Mouse (Mus musculus) forebrain, embryonic 12.5 days (tissue): ENCODE data around the gene Rpl18a. TPM values are rescaled to one million over a fixed set of nuclear protein-coding genes. Genes with fewer than 3 reads are reported as not detected.

Experiments used
- ATAC-seq: fragments of 200-750 bp; cut with Nextera tagmentation; 2 replicates; pipeline ENCODE4 v1.8.0; 2017; ENCODE audit warnings: moderate TSS enrichment; ENCODE audit not compliant: low FRiP score
- H3K27ac ChIP-seq: fragments of 300-500 bp; sonication (generic); 2 replicates; pipeline ENCODE4 v1.5.1; 2016; ENCODE audit warnings: mild to moderate bottlenecking
- H3K27me3 ChIP-seq: fragments of 300-500 bp; sonication (generic); 2 replicates; pipeline ENCODE4 v1.6.1; 2016; ENCODE audit warnings: mild to moderate bottlenecking
- H3K36me3 ChIP-seq: fragments of 300-500 bp; sonication (generic); replicated peaks from 2 replicates; pipeline ENCODE4 v1.6.1; 2016; ENCODE audit warnings: mild to moderate bottlenecking
- H3K4me1 ChIP-seq: fragments of 300-500 bp; sonication (generic); 2 replicates; pipeline ENCODE4 v1.6.1; 2016
- H3K4me2 ChIP-seq: fragments of 300-500 bp; sonication (generic); 2 replicates; pipeline ENCODE4 v1.6.1; 2016; ENCODE audit warnings: mild to moderate bottlenecking, moderate library complexity
- H3K4me3 ChIP-seq: fragments of 300-500 bp; sonication (generic); replicated peaks from 2 replicates; pipeline ENCODE4 v1.5.1; 2016; ENCODE audit warnings: mild to moderate bottlenecking
- H3K9ac ChIP-seq: fragments of 300-500 bp; sonication (generic); 2 replicates; pipeline ENCODE4 v1.6.1; 2016; ENCODE audit warnings: mild to moderate bottlenecking
- H3K9me3 ChIP-seq: fragments of 300-500 bp; sonication (generic); 2 replicates; pipeline ENCODE4 v1.6.1; 2016
- WGBS: fragments of 180-500 bp; shearing (Covaris S2); methylation state at CpG from one replicate; pipeline ENCODE4 v1.1.7; 2016; 5-methylcytosine and 5-hydroxymethylcytosine counted together
- polyA plus RNA-seq: library from polyadenylated mRNA; unstranded; fragments of >200 nt; fragmentation: Nextera tagmentation; extraction: Ambion mirVana; gene quantifications from 2 replicates; pipeline ENCODE4 v1.2.1, GENCODE M21; 2016

Gene Rpl18a
- polyA plus RNA-seq, 1 experiment from 2014 or later = 2,770 TPM

DNA sequence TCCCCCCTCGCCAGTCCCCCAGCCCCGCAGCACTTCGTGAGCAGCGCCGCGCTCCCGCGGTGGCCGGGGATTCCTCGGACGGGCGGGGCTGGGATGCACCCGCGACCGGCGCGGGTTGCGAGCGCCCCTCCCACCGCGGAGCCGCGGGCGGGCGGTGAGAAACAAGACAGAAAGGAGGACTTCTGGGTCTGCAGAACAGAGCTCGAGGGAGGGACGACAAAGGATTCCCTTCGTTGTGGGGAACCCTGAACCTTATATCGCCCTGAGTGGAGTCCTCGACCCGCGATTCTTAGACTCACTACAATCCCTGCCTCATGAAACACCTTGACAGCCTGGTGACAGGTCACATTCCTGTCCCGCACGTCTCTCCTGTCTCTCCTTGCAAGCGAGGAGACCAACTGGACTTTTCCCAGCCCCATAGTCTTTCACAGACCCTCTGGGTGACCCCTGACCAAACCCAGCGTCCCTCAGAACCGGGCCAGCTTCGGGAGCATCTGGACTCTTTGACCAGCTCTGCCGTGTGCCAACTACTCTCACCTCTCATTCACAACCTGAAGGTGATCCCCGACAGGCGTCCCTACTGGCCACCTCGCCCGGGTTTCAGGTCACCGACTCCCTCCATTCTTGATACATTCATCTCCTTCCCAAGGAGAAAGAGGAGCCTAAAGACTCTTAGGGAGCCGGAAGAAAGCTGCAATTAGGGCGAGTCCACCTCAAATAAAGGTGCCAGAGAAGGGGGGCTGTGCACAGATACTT lies 33.1 kb downstream of the Rpl18a start:
- peak; percentile 15; the same call in 1 of the 2 replicates for ATAC-seq
- WGBS = under 1% methylated on average over 45 of the region's 46 CpGs
- peaks cover 66% of the 10 kb centered on the region for H3K4me1 ChIP-seq

GRCm38 (mm10) chr8:70862824-70863641 lies 34.2 kb downstream of the Rpl18a start, which contains the start of gene Kcnn1:
Gene Kcnn1, minus strand, starts transcription at chr8:70863258.
- peak within 1 kb of the TSS; percentile 85 for H3K4me2 ChIP-seq
- peaks cover 66% of the 10 kb centered on the region for H3K4me1 ChIP-seq
- H3K36me3 ChIP-seq = peaks cover 6% of the 10 kb centered on the region
- peak within 1 kb of the TSS; percentile 58 for H3K4me3 ChIP-seq
- under 1% methylated on average over 55 of the region's 55 CpGs for WGBS
- H3K9ac ChIP-seq = peak within 1 kb of the TSS; percentile 74
- peaks cover 26% of the 10 kb centered on the region for H3K27me3 ChIP-seq
- peak within 1 kb of the TSS; percentile 97 for H3K27ac ChIP-seq
- no peaks in the 10 kb centered on the region for H3K9me3 ChIP-seq
- no peak for ATAC-seq

More for the DNA sequence above, 33.1 kb downstream of the Rpl18a start:
- H3K4me2 ChIP-seq = peak overlapping the region; percentile 85
- H3K4me3 ChIP-seq = peak overlapping the region; percentile 58
- peaks cover 26% of the 10 kb centered on the region for H3K27me3 ChIP-seq
- peak overlapping the region; percentile 74 for H3K9ac ChIP-seq
- H3K27ac ChIP-seq = peak overlapping the region; percentile 97
- peaks cover 8% of the 10 kb centered on the region for H3K36me3 ChIP-seq
- no peaks in the 10 kb centered on the region for H3K9me3 ChIP-seq

DNA sequence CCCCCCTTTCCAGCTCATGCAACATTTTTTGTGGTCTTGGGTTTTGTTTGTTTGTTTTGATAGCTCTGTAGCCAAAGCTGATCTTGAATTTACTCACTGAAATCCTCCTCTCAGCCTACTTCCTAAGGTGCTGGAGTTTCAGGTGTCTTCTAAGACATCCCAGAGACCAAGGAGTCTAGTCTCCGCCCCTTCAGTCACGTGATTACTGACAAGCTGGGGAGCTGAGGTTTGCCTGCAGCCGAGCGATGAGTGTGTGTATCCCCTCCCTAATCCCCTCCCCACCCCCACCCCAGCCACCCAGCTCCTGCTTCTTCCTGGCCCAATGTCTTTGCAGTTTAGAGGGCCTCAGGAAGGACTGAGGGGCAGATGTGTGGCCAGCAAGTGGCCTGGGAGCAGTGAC lies 39.7 kb downstream of the Rpl18a start:
- H3K4me1 ChIP-seq = peaks cover 48% of the 10 kb centered on the region
- no peak overlapping the region for H3K4me3 ChIP-seq
- H3K4me2 ChIP-seq = peak overlapping the region; percentile 87; the same call in 1 of the 2 replicates
- 0 out of 2 replicates have a peak, but pooled peaks cover 13% of the 10 kb centered on the region for H3K36me3 ChIP-seq
- H3K9me3 ChIP-seq = no peaks in the 10 kb centered on the region
- WGBS = 12% methylated on average over 4 of the region's 4 CpGs
- 0 out of 2 replicates have a peak overlapping the region, but pooled peaks have one; percentile 51 for H3K9ac ChIP-seq
- peak; percentile 31; the same call in 1 of the 2 replicates for ATAC-seq
- peak overlapping the region; percentile 19; the same call in 1 of the 2 replicates for H3K27ac ChIP-seq
- peaks cover 21% of the 10 kb centered on the region for H3K27me3 ChIP-seq

DNA sequence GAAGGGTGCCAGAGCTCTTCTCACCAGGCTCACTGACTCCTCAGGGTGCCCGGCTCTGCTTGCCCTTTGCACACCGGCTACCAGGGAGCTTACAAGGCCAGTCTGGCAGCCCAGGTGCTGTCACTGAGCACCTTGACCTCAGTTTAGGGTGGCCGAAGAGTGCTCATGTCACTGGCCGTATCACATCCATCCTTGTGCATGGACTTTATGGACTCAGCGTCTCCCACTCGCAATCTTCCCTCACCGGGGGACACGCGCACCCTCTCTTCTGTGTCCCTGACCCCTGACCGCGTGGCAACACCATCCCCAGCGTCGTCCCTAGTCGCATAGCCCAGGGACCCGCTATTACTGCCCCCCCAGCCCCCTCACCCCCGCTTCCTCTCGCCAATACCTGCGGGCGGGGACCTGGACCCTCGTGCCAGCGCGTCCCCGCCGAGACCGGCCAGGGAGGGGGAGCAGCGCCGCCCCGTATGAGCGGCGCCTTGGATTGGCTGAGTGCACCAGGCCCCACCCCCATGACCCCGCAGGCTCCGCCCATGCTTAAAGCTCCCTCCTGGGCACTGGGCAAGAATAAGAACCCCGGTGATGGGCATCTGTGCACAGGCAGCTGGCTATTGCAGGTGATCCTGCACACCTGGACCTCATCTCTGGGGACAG lies 40.5 kb downstream of the Rpl18a start:
- H3K9ac ChIP-seq = peak overlapping the region; percentile 51
- H3K4me1 ChIP-seq = peaks cover 39% of the 10 kb centered on the region
- H3K36me3 ChIP-seq = 0 out of 2 replicates have a peak, but pooled peaks cover 17% of the 10 kb centered on the region
- H3K9me3 ChIP-seq = no peaks in the 10 kb centered on the region
- peak; percentile 82 for ATAC-seq
- H3K4me2 ChIP-seq = peak overlapping the region; percentile 87
- H3K27me3 ChIP-seq = peaks cover 13% of the 10 kb centered on the region; the same call in 1 of the 2 replicates
- H3K4me3 ChIP-seq = peak overlapping the region; percentile 47
- no peak overlapping the region for H3K27ac ChIP-seq
- 7% methylated on average over 33 of the region's 33 CpGs for WGBS

DNA sequence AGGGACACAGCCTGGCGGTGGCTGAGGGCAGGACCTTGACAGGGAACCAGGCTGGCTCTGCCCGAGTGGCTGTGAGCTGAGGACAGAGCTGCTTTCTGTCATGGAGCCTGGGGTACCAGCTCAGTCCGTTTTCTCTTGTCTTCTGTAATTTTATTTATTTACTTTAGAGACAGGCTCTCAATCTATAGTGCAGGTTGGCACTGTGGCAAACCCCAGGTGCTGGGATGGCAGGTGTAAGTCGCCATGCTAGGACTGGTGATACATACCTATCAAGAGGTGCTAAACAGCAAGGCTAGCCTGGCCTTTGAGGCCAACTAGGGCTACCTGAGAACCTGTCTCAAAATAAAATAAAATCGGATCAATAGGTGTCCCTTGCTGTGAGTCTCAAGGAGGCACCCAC lies 41.2 kb downstream of the Rpl18a start:
- Histone ChIP-seq H3K4me2 (0 out of 2 replicates have a peak overlapping the region, but pooled peaks have one; percentile 87), H3K9me3 (no peaks in the 10 kb centered on the region), H3K27ac (no peak overlapping the region), H3K9ac (no peak overlapping the region), H3K27me3 (peaks cover 7% of the 10 kb centered on the region; the same call in 1 of the 2 replicates), H3K4me1 (peaks cover 34% of the 10 kb centered on the region), H3K36me3 (0 out of 2 replicates have a peak, but pooled peaks cover 17% of the 10 kb centered on the region), H3K4me3 (no peak overlapping the region)
- WGBS = 67% methylated on average over 5 of the region's 5 CpGs
- no peak for ATAC-seq

DNA sequence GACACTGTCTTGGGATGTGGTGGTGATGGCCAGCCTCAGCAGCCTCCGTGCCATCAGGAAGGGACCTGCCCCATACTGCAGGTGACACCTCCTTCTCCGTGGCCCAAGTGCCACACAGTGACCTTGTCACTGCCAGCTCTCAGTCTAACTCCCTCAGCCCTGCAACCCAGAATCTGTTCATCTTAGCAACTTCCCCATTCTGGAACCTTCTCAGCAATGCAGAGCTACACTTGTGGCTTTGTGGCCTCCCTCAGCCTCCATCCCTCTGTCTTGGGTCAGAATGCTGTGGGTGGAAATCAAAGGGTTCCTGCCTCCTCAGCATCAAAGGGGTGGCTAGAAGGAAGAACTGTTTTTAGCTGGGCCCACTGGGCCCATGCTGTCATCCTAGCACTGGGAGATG lies 43.3 kb downstream of the Rpl18a start:
- H3K9me3 ChIP-seq = no peaks in the 10 kb centered on the region
- H3K4me1 ChIP-seq = peaks cover 29% of the 10 kb centered on the region

DNA sequence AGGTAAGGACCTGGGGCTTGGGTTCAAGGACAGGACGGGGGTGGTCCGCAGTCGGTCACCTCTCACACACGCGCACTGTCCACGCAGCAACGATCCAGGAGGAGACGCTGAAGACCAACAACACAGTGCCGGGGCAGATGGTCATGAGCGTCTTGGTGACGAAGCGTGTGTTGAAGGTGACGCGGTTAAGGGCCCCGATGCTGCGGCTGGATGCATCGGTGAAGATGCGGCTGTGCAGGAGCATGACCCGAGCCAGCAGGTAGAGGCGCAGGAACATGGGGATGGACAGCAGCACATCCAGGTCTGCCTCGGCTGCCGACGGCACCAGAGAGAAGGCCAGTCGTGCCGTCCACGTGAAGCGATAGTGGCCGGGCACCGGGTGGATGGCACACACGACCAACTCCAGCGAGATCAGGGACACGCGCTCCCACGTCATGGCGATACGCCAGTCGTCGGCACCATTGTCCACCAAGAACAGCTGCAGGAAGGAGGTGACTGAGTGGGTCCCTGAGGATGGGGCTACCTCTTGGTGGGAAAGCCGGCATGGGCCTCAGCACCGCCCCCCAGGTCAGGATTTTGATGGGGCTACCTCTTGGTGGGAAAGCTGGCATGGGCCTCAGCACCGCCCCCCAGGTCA lies 44.5 kb downstream of the Rpl18a start:
- Histone ChIP-seq H3K9me3 (no peaks in the 10 kb centered on the region), H3K36me3 (0 out of 2 replicates have a peak, but pooled peaks cover 17% of the 10 kb centered on the region), H3K27ac (no peak overlapping the region), H3K4me1 (peaks cover 17% of the 10 kb centered on the region), H3K4me3 (no peak overlapping the region), H3K9ac (no peak overlapping the region), H3K27me3 (peaks cover 7% of the 10 kb centered on the region; the same call in 1 of the 2 replicates), H3K4me2 (no peak overlapping the region)
- ATAC-seq = no peak
- 93% methylated on average over 41 of the region's 41 CpGs for WGBS

More for the DNA sequence above, 43.3 kb downstream of the Rpl18a start:
- 78% methylated on average over 2 of the region's 2 CpGs for WGBS
- Histone ChIP-seq H3K27ac (no peak overlapping the region), H3K27me3 (peaks cover 7% of the 10 kb centered on the region; the same call in 1 of the 2 replicates), H3K9ac (no peak overlapping the region), H3K4me2 (no peak overlapping the region), H3K4me3 (no peak overlapping the region), H3K36me3 (0 out of 2 replicates have a peak, but pooled peaks cover 17% of the 10 kb centered on the region)
- no peak for ATAC-seq

GRCm38 (mm10) chr8:70851837-70852236 lies 45.4 kb downstream of the Rpl18a start:
- Histone ChIP-seq H3K27me3 (peaks cover 7% of the 10 kb centered on the region; the same call in 1 of the 2 replicates), H3K4me3 (no peak overlapping the region), H3K36me3 (0 out of 2 replicates have a peak, but pooled peaks cover 17% of the 10 kb centered on the region), H3K9ac (no peak overlapping the region), H3K9me3 (no peaks in the 10 kb centered on the region), H3K27ac (no peak overlapping the region), H3K4me2 (no peak overlapping the region), H3K4me1 (peaks cover 11% of the 10 kb centered on the region)
- 67% methylated on average over 6 of the region's 6 CpGs for WGBS
- no peak for ATAC-seq

- no peak for ATAC-seq
- H3K4me2 ChIP-seq = no peak overlapping the region
- WGBS = 88% methylated on average over 4 of the region's 4 CpGs
These were observed 46.3 kb downstream of the Rpl18a start for GRCm38 (mm10) chr8:70850947-70851346.

DNA sequence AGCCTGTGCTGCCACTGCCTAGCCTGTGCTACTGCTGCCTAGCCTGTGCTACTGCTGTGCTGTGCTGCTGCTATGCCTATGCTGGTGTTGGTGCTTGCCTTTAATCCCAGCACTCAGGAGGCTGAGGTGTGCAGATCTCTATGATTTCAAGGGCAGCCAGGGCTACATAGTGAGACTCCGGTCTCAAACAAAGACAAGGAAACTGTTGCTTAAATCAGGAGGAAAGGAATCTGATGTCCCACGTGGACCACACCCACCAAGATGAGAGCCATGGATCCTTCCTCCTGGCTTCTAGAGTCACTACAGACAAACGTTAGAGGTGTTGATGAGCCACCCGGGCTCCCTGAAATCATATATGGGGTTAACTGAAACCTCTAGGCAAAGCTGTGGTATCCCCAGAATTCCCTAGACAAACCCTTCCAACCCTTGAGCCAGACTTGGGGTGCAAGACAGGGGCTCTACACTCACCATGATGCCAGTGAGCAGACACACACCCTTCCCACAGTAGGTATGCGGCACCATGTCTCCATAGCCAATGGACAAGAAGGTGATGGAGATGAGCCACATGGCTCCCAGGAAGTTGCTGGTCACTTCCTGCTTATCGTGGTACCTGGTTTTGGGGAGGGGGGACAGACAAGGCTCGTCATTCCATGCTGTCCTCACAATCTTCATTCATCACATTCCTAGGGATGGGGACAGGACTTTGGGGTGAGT lies 46.9 kb downstream of the Rpl18a start:
- no peak overlapping the region for H3K27ac ChIP-seq

More at GRCm38 (mm10) chr8:70850947-70851346, 46.3 kb downstream of the Rpl18a start:
- Histone ChIP-seq H3K9me3 (no peaks in the 10 kb centered on the region), H3K4me3 (no peak overlapping the region), H3K27ac (no peak overlapping the region), H3K9ac (no peak overlapping the region), H3K36me3 (0 out of 2 replicates have a peak, but pooled peaks cover 17% of the 10 kb centered on the region), H3K4me1 (peaks cover 8% of the 10 kb centered on the region), H3K27me3 (peaks cover 5% of the 10 kb centered on the region; the same call in 1 of the 2 replicates)

More for the DNA sequence above, 46.9 kb downstream of the Rpl18a start:
- Histone ChIP-seq H3K4me1 (peaks cover 8% of the 10 kb centered on the region), H3K9ac (no peak overlapping the region), H3K4me2 (no peak overlapping the region), H3K36me3 (0 out of 2 replicates have a peak, but pooled peaks cover 17% of the 10 kb centered on the region), H3K4me3 (no peak overlapping the region), H3K9me3 (no peaks in the 10 kb centered on the region), H3K27me3 (no peaks in the 10 kb centered on the region; the same call in 1 of the 2 replicates)
- ATAC-seq = no peak
- WGBS = 84% methylated on average over 7 of the region's 7 CpGs
